Mouse (Mus musculus): Measurements from ENCODE around the gene Gm20716. TPM values are rescaled to one million over a fixed set of nuclear protein-coding genes. Genes with fewer than 3 reads are reported as not detected.

Gm20716 gene
- polyA plus RNA-seq, 1 experiment from 2014 or later, result 15.6 TPM

DNA sequence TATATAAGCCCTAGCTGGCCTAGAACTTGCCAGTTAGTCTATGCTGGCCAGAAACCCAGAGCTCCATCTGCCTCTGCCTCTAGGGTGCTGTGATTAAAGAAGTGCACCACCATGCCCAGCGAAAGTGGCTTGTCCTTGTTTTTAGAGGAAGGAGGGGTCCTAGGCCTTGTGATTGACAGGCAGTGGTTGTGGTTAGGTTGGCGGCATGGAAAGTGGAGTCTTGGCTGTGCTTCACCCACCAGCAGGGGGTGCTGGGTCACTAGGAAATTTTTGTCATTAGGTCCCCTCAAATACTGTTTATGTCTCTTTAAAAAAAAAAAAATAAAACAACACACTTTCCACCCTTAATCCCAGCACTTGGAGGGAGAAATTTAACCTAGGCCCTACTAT lies 18.7 kb upstream of the Gm20716 start:
- Histone ChIP-seq H3K4me3 (no peak overlapping the region), H3K4me1 (replicated peaks) (peaks cover 10% of the 10 kb centered on the region; the same call in 1 of the 2 replicates), H3K36me3 (no peaks in the 10 kb centered on the region), H3K27ac (no peak overlapping the region), H3K9me3 (no peaks in the 10 kb centered on the region), H3K27me3 (ENCODE audit: insufficient read depth, poor library complexity, severe bottlenecking) (peaks cover 11% of the 10 kb centered on the region; the same call in 1 of the 2 replicates)
- 17% methylated on average over 2 of the region's 2 CpGs for WGBS
- peak; percentile 31 for DNase-seq (ENCODE audit: low spot score)

DNA sequence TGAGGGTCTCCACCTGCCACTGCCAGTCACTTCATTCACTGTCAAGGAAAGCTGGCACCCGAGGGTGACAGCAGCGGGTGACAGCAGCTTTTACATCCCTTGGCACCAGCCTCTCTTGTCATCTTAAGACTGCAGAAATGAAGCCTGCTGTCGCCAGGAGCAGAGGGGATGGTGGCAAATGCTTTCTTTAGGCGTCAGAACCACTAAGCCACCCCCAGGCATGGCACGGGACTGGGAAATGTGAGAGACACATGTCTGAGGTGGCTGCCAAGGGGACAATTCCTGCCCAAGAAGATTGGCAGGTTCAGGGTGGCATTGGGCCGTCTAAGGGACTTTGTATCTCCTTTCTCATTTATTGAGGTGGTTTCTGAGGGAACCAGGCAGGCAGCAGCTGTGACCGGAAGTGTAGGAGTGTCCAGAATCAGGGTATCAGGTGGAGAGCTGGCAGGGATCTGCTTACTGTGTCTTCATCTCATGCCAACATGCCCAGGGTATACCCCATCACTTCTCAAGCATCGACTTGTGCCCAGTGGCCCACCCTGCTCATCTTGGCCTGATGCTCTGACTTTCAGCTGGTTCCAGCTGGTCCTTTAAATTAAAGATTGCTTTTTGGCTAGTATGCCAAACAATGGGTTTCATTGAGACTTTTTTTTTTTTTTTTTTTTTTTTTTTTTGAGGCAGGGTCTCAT lies 18.1 kb upstream of the Gm20716 start:
- 79% methylated on average over 8 of the region's 8 CpGs for WGBS
- peaks cover 6% of the 10 kb centered on the region; the same call in 1 of the 2 replicates for H3K4me1 ChIP-seq (replicated peaks)
- H3K4me3 ChIP-seq, result no peak overlapping the region
- no peaks in the 10 kb centered on the region for H3K36me3 ChIP-seq
- no peak overlapping the region for H3K27ac ChIP-seq
- H3K9me3 ChIP-seq, result no peaks in the 10 kb centered on the region
- H3K27me3 ChIP-seq (ENCODE audit: insufficient read depth, poor library complexity, severe bottlenecking), result peaks cover 11% of the 10 kb centered on the region; the same call in 1 of the 2 replicates
- DNase-seq (ENCODE audit: low spot score), result no peak

DNA sequence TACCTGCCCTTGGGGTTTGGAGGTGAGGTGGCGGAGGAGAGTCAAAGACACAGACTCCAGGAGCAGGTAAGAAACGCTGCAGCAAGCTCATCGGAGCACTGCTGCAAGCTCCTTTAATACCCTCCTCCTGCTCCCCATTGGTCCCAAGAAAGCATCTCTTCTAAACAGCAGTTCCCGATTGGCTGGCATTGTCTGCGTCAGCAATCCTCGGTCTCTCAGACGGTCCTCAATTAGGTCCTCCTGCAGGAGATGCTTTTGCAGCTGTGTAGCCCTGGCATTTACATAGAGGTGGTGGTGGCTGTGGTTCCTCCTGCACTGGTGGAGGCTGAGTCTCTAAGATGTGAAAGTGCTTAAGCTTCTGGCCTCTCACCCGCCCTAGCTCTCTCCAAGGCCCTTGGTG lies 15.4 kb upstream of the Gm20716 start:
- H3K9me3 ChIP-seq, result no peaks in the 10 kb centered on the region
- H3K4me3 ChIP-seq, result no peak overlapping the region
- no peak for DNase-seq (ENCODE audit: low spot score)
- H3K27me3 ChIP-seq (ENCODE audit: insufficient read depth, poor library complexity, severe bottlenecking), result no peaks in the 10 kb centered on the region
- no peaks in the 10 kb centered on the region for H3K4me1 ChIP-seq (replicated peaks)
- WGBS, result 40% methylated on average over 8 of the region's 8 CpGs
- no peaks in the 10 kb centered on the region for H3K36me3 ChIP-seq
- no peak overlapping the region for H3K27ac ChIP-seq

DNA sequence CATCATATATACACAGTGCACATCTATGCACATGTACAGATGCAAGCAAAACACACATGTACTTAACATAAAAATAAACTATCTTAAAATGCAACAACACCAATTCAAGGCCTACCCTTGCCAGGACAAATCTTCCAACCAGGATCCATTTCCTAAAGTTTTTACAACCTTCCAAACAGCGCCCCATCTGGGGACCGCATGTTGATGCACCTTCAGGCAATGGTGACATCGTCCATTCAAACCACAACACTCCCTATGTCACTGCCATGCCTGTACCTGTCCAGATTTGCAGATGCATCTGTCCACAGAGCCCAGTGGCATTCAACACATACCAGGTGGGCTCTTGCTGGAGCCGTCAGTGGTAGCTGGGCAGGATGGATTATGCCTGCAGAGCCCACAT lies 13.1 kb upstream of the Gm20716 start:
- Histone ChIP-seq H3K4me3 (no peak overlapping the region), H3K9me3 (0 out of 2 replicates have a peak, but pooled peaks cover 5% of the 10 kb centered on the region), H3K4me1 (replicated peaks) (no peaks in the 10 kb centered on the region), H3K27me3 (ENCODE audit: insufficient read depth, poor library complexity, severe bottlenecking) (no peaks in the 10 kb centered on the region), H3K27ac (no peak overlapping the region), H3K36me3 (no peaks in the 10 kb centered on the region)
- 77% methylated on average over 4 of the region's 4 CpGs for WGBS
- DNase-seq (ENCODE audit: low spot score), result no peak

DNA sequence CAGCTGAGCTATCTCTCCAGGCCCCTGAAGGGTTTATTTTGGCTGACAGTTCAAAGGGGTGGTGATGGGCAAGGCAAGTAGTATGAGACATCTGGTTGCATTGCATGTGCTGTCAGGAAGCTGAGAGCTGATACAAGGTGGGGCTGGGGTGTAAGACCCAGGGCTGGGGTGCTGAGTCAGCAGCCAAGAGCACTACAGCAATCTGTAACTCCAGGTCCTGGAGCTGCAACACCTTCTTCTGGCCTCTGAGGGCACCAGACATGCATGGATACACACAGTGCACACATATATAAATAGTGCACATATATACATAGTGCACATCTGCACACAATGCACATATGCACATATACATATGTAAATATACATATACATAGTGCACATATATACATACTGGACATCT lies 12.7 kb upstream of the Gm20716 start:
- no peaks in the 10 kb centered on the region for H3K36me3 ChIP-seq
- H3K4me1 ChIP-seq (replicated peaks), result no peaks in the 10 kb centered on the region
- H3K4me3 ChIP-seq, result no peak overlapping the region
- DNase-seq (ENCODE audit: low spot score), result no peak
- H3K9me3 ChIP-seq, result 0 out of 2 replicates have a peak, but pooled peaks cover 5% of the 10 kb centered on the region
- H3K27me3 ChIP-seq (ENCODE audit: insufficient read depth, poor library complexity, severe bottlenecking), result no peaks in the 10 kb centered on the region
- no peak overlapping the region for H3K27ac ChIP-seq

DNA sequence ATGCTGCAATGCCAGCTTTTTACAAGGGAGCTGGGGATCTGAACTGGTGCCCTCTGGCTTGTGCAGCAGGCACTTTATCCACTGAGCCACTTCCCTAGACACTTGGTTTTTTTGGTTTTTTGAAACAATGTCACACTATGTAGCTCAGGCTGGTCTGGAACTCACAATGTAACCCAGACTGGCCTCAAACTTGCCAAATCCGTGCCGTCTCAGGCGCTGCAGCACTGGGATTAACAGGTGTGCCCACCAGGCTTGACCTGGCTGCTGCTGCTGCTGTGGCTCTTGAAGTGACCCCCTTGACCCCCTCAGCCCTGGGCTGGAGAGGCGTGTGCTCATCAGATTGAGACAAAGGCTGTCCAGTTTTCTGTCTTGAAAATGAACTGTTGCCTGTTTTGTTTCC lies 8.2 kb upstream of the Gm20716 start:
- H3K4me3 ChIP-seq, result no peak overlapping the region
- peaks cover 21% of the 10 kb centered on the region for H3K36me3 ChIP-seq
- no peak overlapping the region for H3K27ac ChIP-seq
- WGBS, result 85% methylated on average over 4 of the region's 4 CpGs
- no peak for DNase-seq (ENCODE audit: low spot score)
- peaks cover 10% of the 10 kb centered on the region; the same call in 1 of the 2 replicates for H3K9me3 ChIP-seq
- H3K4me1 ChIP-seq (replicated peaks), result no peaks in the 10 kb centered on the region
- no peaks in the 10 kb centered on the region for H3K27me3 ChIP-seq (ENCODE audit: insufficient read depth, poor library complexity, severe bottlenecking)

DNA sequence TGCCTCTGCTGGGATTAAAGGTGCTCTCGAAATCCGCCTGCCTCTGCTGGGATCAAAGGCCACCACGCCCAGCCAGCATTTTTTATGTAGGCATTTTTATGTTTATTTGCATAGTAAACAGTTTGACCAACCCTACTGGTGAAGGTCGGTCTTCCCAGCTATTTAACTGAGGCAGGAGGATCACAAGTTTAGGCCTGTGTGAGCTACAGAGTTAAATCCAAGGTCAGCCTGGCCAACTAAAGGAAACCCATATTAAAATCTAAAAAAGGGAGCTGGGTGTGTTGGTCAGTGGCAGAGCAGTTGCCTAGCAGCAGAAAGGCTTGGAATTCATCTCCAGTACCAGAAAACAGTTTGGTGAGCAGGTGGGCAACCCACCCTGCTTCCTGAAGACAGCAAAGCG lies 3.1 kb upstream of the Gm20716 start:
- Histone ChIP-seq H3K4me3 (no peak overlapping the region), H3K27me3 (ENCODE audit: insufficient read depth, poor library complexity, severe bottlenecking) (no peaks in the 10 kb centered on the region), H3K4me1 (replicated peaks) (peaks cover 32% of the 10 kb centered on the region), H3K9me3 (peaks cover 5% of the 10 kb centered on the region; the same call in 1 of the 2 replicates), H3K36me3 (peaks cover 39% of the 10 kb centered on the region), H3K27ac (no peak overlapping the region)
- 92% methylated on average over 5 of the region's 5 CpGs for WGBS
- no peak for DNase-seq (ENCODE audit: low spot score)

DNA sequence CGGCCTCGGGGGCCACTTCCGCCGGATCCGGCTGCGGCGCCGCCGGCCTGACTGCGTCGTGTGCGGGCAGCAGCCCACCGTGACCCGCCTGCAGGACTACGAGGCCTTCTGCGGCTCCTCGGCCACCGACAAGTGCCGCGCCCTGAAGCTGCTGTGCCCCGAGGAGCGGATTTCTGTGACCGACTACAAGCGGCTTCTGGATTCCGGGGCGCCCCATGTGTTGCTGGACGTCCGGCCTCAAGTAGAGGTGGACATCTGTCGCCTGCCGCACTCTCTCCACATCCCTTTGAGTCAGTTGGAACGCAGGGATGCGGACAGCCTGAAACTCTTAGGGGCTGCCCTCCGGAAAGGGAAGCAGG lies 1.3 kb upstream of the Gm20716 start:
- Histone ChIP-seq H3K27me3 (ENCODE audit: insufficient read depth, poor library complexity, severe bottlenecking) (no peaks in the 10 kb centered on the region), H3K4me1 (replicated peaks) (peaks cover 37% of the 10 kb centered on the region), H3K9me3 (no peaks in the 10 kb centered on the region), H3K27ac (peak overlapping the region; percentile 98), H3K4me3 (peak overlapping the region; percentile 100), H3K36me3 (peaks cover 50% of the 10 kb centered on the region)
- WGBS, result 65% methylated on average over 33 of the region's 33 CpGs
- DNase-seq (ENCODE audit: low spot score), result no peak

DNA sequence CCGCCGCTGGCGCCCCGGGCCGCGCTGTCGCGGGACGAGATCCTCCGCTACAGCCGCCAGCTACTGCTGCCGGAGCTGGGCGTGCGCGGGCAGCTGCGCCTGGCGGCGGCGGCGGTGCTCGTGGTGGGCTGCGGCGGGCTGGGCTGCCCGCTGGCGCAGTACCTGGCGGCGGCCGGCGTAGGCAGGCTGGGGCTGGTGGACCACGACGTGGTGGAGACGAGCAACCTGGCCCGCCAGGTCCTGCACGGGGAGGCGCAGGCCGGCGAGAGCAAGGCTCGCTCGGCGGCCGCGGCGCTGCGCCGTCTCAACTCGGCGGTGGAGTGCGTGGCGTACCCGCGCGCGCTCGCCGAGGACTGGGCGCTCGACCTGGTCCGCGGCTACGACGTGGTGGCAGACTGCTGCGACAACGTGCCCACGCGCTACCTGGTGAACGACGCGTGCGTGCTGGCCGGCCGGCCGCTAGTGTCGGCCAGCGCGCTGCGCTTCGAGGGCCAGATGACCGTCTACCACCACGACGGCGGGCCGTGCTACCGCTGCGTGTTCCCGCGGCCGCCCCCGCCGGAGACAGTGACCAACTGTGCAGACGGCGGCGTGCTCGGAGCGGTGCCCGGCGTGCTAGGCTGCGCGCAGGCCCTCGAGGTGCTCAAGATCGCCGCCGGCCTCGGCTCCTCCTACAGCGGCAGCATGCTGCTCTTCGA lies 758 bp upstream of the Gm20716 start:
- no peaks in the 10 kb centered on the region for H3K27me3 ChIP-seq (ENCODE audit: insufficient read depth, poor library complexity, severe bottlenecking)
- H3K9me3 ChIP-seq, result no peaks in the 10 kb centered on the region
- H3K36me3 ChIP-seq, result peaks cover 55% of the 10 kb centered on the region
- 3% methylated on average over 105 of the region's 105 CpGs for WGBS
- H3K4me3 ChIP-seq, result peak overlapping the region; percentile 100
- H3K27ac ChIP-seq, result peak overlapping the region; percentile 98
- peaks cover 37% of the 10 kb centered on the region for H3K4me1 ChIP-seq (replicated peaks)
- peak; percentile 16 for DNase-seq (ENCODE audit: low spot score)

DNA sequence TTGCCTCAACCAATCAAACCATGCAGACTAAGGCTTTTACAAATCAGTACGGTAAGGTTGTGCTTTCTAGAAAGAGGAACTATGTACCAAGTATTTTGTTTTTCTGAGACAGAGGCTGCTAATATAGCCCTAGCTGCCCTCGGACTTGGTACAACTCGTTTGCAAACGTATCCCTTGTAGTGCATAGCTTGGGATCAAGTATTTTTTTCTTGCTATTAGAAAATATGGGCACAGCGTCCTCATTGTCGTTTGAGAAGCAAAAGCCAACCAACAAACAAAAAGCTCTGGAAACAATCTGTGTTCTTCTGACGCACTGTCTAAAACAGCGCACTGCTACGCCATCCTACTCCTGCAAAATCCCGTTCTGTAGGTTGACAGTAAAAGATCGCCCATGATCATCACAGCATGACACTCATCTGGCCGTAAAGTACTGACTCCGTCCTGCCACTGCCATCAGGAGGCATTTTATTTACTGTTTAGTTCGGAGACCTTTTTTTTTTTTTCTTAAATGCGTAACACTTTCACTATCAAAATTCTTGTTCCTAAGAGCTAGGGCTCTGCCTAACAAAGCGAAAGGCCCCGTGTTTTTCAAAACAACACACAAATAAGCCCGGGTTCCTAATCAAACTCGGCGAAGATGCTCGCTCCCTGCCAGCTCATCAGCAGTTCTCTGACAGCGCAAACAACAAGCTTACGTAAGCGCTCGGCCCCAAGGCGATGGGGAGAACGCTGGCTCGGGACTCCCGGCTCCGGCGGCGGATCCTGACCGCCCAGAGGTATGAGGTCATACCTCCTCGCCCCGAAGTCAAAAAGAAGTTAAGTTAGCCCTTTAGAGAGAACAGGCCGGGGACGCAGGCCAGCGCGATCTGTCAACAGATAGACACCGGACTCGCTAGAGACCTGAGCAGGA lies 793 bp downstream of the Gm20716 start:
- H3K27me3 ChIP-seq (ENCODE audit: insufficient read depth, poor library complexity, severe bottlenecking), result no peaks in the 10 kb centered on the region
- peaks cover 60% of the 10 kb centered on the region for H3K36me3 ChIP-seq
- 21% methylated on average over 41 of the region's 41 CpGs for WGBS
- peak overlapping the region; percentile 98 for H3K27ac ChIP-seq
- DNase-seq (ENCODE audit: low spot score), result peak; percentile 18
- peaks cover 37% of the 10 kb centered on the region for H3K4me1 ChIP-seq (replicated peaks)
- peak overlapping the region; percentile 100 for H3K4me3 ChIP-seq
- H3K9me3 ChIP-seq, result no peaks in the 10 kb centered on the region

DNA sequence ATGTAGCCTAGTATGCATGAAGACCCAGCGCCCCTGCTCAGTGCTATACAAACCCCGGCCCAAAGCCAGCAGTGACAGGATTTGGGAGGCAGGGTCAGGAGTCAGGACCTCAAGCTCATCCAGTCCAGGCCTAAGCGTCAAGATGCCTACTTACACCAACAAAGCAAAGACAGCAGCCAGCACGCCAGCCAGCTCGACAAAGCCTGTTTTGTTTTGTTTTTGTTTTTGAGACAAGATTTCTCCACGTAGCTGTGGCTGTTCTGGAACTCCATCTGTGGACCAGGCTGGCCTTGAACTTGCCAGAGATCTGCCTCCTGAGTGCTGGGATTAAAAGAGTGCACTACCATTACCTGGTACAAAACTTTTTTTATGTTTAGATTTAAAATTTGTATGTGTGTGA lies 6.8 kb downstream of the Gm20716 start:
- Histone ChIP-seq H3K27ac (no peak overlapping the region), H3K27me3 (ENCODE audit: insufficient read depth, poor library complexity, severe bottlenecking) (no peaks in the 10 kb centered on the region), H3K9me3 (no peaks in the 10 kb centered on the region), H3K36me3 (peaks cover 87% of the 10 kb centered on the region), H3K4me1 (replicated peaks) (peaks cover 5% of the 10 kb centered on the region), H3K4me3 (no peak overlapping the region)
- DNase-seq (ENCODE audit: low spot score), result no peak
- 84% methylated on average over 6 of the region's 6 CpGs for WGBS

DNA sequence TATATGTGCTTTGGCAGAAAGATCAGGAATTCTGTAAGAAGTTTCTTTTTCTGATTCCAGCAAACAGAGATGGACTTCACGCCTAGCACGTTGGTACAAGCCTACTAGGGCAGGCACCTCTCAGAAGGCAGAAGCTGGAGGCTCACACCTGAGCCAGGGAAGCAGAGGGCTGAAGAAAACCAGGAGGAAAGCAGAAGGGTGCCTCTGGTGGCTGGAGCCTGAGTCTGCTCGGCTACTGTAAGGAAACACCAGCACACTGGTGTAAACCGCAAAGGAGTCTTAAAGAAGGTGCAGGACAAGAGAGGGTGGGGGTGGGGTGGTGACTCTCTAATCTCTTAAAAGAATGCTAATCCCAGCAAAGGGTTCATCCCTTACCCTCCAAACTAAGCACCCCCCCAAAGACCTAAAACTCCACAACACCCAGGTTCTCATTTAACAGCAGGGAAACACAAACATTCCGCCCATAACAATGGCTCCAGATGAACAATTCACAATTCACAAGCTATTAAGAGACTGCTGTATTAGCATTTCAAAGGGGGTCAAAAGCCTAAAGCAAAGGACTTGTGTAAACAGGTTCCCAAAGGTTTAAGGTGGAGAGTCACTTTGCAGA lies 16.3 kb downstream of the Gm20716 start:
- 55% methylated on average over 5 of the region's 5 CpGs for WGBS
- H3K27ac ChIP-seq, result no peak overlapping the region
- no peaks in the 10 kb centered on the region for H3K27me3 ChIP-seq (ENCODE audit: insufficient read depth, poor library complexity, severe bottlenecking)
- H3K4me3 ChIP-seq, result no peak overlapping the region
- H3K9me3 ChIP-seq, result no peaks in the 10 kb centered on the region
- H3K36me3 ChIP-seq, result peaks cover 98% of the 10 kb centered on the region
- DNase-seq (ENCODE audit: low spot score), result no peak
- no peaks in the 10 kb centered on the region for H3K4me1 ChIP-seq (replicated peaks)
